Mouse (Mus musculus) spleen, embryonic (tissue): ENCODE measurements around the gene Gabpb2.
"Not testable (repeated sequence)": the region's sequence is repeated elsewhere in the genome, so short reads cannot be mapped to it uniquely, and the experiment has no call there.

Experiments
- CTCF ChIA-PET: fragments of 350-600 bp; sonication (Branson Sonifier 250); formaldehyde crosslinking; loops from one replicate; lab custom pipeline; 2022; lab: Charles Lee

Gene Gabpb2

DNA sequence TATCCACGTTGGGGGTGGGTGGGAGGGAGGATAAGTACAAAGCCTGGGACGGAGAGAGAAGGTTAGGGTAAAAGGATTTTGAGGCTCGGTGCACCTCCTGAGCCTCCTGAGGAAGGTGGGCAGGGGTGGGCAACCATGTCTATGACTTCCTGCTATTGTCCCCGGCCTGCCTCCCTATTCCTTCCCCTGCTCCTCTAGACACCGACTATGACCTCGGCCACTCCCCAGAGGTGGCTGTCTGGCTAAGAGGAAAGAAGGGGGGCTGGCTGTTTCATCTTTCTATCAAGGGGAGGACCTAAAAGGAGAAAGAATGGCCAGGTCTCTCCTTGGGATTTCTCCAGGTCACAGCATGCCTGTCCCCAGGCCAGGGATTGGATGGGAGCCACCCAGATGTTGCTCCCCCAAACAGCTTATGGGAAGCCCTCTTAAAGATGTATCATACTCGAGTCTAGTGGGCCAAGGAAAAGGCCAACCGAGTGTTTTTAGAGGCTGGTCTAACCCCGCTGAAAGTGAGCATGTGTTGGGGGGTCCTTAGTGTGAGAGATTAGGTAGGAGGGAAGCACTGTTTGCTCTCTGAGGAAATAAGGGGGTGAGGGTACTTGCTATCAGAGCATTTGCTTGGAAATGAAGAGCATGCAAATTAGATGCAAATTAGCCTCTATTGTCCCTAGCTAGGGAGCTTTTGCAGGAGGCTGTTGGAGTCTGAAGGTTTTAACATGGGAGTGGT is 55.9 kb downstream of the Gabpb2 start:
- CTCF ChIA-PET, result no interaction called here

DNA sequence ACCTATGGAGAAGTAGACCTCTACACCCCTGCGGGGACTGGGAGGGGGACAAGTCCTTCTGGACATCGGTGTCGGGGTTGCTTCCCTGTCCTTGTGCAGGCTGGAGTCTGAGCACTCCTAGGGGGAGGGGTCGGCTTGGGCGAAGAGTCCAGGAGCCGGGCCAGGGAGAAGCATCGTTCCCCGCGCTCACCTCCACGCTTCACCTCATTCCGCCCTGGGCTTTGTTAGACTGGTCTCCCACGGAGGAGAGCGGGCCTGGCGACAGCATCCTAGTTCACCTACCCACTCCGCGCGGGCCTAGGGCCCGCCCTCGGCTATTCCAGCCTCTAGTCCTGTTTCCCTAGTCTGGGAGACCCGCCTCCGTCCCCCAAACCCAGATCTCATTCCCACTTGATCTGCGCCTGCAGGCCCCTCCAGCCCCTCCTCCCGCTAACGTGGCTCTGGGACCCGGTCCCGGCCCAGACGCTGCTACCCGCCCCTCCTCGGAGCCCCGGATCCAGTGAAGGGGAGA is 56.6 kb downstream of the Gabpb2 start:
- CTCF ChIA-PET, result no interaction called here

DNA sequence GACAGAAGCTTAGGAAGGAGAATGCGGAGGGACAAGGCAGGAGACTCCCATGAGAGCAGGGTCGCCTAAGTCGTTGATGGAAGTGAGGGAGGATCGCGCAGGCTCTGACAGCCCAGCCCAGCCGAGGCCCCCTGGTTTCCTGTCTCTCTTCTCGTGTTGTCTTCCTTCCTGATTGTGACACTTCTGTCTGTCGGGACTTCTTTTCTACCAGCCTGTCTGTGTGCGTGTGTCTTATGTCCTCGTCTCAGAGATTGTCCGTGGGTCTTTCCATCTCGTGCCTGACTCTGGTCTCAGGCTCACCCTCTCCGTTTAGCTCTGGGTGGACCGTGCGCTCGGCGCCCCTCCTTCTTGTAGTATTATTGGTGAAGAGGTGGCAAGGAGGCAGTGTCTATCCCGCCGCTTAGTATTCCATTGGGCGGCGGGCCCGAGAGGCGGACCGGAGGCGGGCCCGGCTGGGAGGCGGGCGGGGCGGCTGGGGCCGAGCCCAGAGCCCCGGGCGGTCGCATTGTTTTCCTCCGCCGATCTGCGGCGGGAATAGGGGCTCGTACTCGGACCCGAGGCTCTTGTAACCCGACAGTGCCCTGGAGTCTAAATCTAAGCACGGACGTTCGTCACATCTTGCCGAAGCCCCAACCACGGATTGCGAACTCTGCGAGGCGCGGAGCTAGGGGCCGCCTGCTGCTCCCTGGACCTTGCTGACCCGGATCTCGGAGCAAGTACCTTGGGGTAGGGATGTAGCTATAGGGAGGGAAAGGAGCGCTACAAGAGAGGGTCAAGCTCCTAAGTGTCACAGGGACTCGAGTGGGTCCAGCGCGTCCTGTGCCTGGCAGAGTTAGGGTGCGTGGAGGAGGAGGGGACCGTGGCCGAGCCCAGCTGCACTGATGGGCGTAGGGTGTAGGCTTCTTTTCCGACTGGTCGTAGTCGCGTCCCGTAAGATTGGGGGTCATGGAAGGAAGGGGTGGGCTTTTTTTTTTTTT is 57.4 kb downstream of the Gabpb2 start, which contains the start of gene Sema6c:
Gene Sema6c (plus strand): TSS at position 471 of the 977 bp plus-strand sequence.
- CTCF ChIA-PET, result interaction anchor here (0.5 to 1.1 kb wide), 3 partner anchors 13 to 115 kb away, joined by 3 read pairs; no protein-coding TSS in a partner anchor

- CTCF ChIA-PET, result interaction anchor here (0.5 to 1.1 kb wide), 2 partner anchors 48 to 116 kb away, joined by 3 read pairs; no protein-coding TSS in a partner anchor
Observed at GRCm38 (mm10) chr3:95159511-95159986, 58.2 kb downstream of the Gabpb2 start.

DNA sequence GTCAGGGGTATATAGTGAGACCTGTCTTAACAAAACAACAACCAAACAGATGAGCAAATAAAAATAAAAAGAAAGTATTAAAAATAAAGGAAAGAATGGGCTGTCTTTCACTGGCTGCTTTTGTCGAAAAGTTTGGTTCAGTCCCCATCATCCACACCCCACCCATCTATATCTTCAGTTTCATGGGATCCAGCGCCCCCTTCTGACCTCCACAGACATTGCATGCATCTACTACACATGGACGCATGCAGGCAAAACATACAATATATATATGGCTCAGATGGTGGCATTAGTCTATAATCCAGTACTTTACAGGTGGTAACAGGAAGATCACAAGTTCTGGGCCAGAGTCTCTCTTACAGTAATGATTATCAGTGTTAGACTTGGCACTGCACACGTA is 63.8 kb downstream of the Gabpb2 start:
- CTCF ChIA-PET, result no interaction called here

DNA sequence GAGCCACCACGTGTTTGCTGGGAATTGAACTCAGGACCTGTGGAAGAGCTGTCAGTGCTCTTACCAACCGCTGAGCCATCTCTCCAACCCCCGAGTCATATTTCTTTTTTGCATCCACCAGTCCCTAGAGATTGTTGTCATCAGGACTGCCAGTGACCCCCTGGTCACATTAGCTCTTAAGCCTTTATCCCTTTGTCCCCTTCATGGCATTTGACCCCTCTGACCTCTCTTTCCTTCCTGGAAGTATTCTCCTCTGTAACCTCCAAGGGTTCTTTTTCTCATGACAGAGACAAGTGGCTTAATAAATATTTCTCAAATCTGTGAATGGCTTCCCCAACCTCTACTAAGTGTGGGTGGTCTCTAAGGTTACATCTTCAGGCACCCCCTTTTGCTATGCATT is 69.8 kb downstream of the Gabpb2 start:
- CTCF ChIA-PET, result no interaction called here

DNA sequence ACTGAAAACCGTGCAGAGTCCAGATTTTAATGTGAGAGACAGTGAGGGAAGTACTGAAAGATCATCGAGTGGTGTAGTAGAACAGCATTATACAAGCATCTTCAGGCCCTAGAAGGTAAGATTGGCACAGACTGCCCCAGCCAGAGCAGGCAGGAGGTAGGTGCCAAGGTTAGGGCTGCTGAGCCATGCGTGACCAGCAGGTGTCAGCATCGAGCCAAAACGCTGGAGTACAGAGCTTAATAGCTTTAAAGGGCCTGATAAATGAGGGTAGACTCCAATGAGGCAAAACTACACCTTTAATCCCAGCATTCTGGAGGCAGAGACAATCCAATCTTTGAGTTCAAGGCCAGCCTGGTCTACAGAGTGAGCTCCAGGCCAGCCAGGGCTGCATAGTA is 75.1 kb downstream of the Gabpb2 start:
- CTCF ChIA-PET, result no interaction called here

- CTCF ChIA-PET, result interaction anchor here (0.6 to 0.8 kb wide), 3 partner anchors 13 to 483 kb away, joined by 3 to 6 read pairs (median 3); no protein-coding TSS in a partner anchor
Observed at GRCm38 (mm10) chr3:95141952-95142616, 75.6 kb downstream of the Gabpb2 start, which contains the start of gene Tnfaip8l2. Tnfaip8l2 (minus strand) TSS chr3:95142360.

DNA sequence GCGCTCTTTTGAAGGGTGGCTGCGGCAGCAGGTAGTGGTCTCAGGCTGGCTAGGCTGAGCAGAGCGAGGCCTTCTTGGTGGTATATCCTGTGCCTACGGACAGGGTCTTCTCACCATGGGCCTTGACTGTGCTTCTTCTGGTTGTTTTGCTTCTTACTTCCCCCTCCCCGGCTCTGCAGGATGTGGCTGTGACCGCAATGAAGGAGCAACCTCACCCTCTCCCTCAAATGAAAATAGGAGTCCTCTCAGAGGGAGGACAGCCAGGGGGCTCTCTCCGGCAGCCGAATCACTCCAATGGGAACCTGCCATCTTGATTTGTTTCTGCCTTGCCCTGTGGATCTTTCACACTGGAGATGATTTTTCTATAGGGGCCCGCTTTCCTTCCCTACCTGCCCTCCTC is 76.2 kb downstream of the Gabpb2 start:
- CTCF ChIA-PET, result interaction anchor here (0.6 to 0.8 kb wide), 2 partner anchors 32 to 484 kb away, joined by 3 read pairs; no protein-coding TSS in a partner anchor

DNA sequence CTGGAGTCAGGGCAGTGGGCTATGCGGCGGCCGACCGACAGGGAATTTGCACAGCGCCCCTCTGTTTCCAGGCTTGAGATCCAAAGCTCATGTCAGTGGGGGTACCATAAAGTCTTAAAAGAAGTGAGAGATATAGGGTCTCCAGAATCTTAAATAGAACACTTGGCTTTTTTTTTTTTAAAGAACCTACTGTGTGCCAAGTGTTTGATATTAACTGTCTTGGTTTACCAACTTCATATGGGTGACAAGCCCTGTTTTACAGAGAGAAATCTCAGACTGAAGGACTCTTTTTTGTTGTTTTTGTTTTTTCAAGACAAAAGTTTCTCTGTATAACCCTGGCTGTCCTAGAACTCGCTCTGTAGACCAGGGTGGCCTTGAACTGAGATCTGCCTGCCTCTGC is 76.9 kb downstream of the Gabpb2 start:
- CTCF ChIA-PET, result interaction anchor here (0.6 kb wide), 1 partner anchor 164 kb away, joined by 4 read pairs; no protein-coding TSS in a partner anchor

- CTCF ChIA-PET, result interaction anchor here (0.6 kb wide), 1 partner anchor 15 kb away, joined by 4 read pairs; no protein-coding TSS in a partner anchor
Observed at GRCm38 (mm10) chr3:95140289-95140595, 77.5 kb downstream of the Gabpb2 start.

DNA sequence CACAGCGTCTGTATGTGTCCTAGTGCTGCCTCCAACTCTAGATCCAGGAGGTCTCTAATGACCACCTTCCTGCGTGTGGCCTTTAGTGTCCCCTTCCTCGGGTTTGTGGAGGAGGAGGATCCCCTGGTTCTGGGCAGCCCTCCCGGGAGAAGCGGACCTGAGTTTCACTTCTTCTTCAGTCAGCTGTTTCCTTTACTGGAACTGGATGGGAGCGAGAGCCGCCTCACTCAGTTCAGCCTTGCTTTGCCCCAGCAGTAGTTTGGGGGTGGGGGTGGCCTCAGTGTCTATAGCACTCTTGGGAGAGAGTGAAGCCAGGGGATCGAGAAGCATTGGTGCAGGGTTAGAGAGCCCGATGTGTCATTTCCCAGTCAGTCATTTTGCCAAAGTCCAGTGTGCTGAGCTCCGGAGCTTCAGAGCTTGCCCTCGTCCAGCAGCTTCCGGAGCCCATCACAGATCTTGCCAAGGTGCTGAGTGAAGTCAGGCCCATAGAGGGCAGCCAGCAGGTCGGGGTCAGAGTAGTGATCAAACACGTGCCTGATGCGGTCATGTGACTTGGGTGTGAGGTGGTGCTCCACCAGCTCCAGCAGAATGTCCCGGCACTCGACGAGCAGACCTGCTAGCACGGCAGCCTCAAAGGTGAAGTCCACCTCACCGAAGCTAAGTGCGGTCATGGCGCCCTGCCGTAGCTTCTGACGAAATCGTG is 78.0 kb downstream of the Gabpb2 start:
- CTCF ChIA-PET, result interaction anchor here (0.6 kb wide), 2 partner anchors 13 to 16 kb away, joined by 4 to 5 read pairs; no protein-coding TSS in a partner anchor

DNA sequence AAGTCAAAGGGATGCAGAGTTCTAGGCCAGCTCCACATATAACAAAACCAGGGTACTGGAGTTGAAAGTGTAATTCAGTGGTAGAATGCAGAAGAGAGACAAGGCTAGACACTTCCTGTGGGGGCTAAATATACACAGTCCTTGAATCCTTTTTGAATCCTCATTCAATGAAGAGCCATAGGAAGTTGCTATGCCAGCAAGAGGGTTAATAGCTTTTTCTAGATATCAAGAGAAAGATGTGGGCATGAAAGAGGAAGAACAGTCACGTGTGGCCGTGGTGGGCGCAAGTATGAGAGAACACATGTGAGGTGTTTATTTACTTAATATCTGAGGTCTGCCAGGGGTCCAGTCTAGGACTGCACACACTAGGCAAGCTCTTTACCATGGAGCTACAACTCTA is 81.4 kb downstream of the Gabpb2 start:
- CTCF ChIA-PET, result interaction anchor here (1.4 kb wide), 1 partner anchor 24 kb away, joined by 3 read pairs; no protein-coding TSS in a partner anchor

GRCm38 (mm10) chr3:95135433-95136052 is 82.2 kb downstream of the Gabpb2 start:
- CTCF ChIA-PET, result interaction anchor here (1.4 kb wide), 1 partner anchor 23 kb away, joined by 3 read pairs; no protein-coding TSS in a partner anchor

GRCm38 (mm10) chr3:95135023-95135422 is 82.7 kb downstream of the Gabpb2 start:
- CTCF ChIA-PET, result interaction anchor here (1.4 kb wide), 1 partner anchor 23 kb away, joined by 3 read pairs; no protein-coding TSS in a partner anchor

GRCm38 (mm10) chr3:95134133-95134532 is 83.6 kb downstream of the Gabpb2 start:
- CTCF ChIA-PET, result not testable (repeated sequence)

DNA sequence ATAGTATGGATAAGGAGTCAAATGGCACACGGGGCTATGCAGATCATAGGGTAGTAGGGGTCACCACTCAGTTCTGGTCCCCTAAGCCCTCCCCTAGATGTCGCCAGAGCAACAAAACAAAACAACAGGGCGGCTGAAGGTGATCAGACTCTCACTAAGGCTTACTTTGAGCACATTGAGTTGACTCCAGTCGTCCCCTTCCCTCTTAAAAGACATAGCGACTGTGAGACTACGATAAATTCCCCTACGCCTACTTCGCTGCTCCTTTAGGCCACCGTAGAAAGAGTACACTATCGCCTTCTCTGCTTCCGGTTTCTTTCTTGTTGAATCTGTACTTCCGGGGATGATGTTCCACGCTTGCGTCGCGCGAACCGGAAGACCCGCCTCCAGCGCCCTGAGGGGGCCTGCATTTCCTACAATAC is 84.0 kb downstream of the Gabpb2 start, which contains the start of the genes Scnm1 and Lysmd1:
Gene Scnm1 (minus strand): TSS at position 332 of the 422 bp plus-strand sequence.
Gene Lysmd1 (plus strand): TSS at position 409 of the 422 bp plus-strand sequence.
- CTCF ChIA-PET, result no interaction called here

DNA sequence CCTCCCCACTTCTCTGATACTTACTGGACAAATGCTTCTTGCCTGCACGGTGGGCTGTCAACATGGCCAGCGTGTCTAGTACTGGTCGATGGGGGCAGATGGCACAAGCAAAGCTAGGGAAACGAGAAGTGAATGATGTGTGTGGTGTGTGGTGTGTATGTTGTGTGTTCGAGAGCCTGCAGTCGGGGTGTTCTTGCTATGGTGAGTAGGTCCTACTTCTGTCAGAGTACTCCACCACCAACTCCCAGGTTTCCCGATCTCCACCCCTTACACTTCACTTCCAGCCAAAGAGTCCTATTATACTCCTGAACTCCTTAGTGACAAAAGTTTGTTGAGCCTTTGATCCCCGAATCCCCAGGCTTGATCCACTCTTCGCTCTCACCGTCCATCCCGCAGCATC is 84.5 kb downstream of the Gabpb2 start:
- CTCF ChIA-PET, result interaction anchor here (0.6 kb wide), 2 partner anchors 16 to 82 kb away, joined by 3 to 4 read pairs; no protein-coding TSS in a partner anchor

- CTCF ChIA-PET, result interaction anchor here (0.6 kb wide), 2 partner anchors 27 to 81 kb away, joined by 3 to 4 read pairs; no protein-coding TSS in a partner anchor
Observed at GRCm38 (mm10) chr3:95132389-95132788, 85.3 kb downstream of the Gabpb2 start.
